Mouse (Mus musculus): ENCODE data around the gene Sfi1.
"Not testable (repeated sequence)": the region's sequence is repeated elsewhere in the genome, so short reads cannot be mapped to it uniquely, and the experiment has no call there.

Sfi1 gene

DNA sequence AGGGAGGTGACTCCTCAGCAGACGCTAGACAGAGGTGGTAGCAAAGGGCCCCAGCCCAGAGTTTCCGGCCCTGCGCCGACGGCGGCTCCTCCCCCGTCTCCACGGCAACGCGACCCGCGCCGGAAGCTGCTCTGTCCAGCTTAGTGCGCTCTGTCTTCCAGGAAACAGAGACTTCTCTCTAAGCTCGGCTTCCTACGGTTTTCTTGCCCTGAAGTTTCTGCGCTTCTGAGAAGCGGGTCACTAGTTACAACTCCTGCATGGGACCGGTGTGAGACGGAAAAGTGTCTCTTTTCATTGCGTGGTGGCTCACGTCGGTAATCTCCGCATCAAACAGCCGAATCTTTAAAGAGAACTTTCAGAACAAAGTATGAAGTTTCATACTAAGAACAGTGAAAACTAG is at the start of gene Sfi1:
Gene Sfi1 (minus strand): TSS at position 101 of the 400 bp plus-strand sequence.
- DNase-seq (ENCODE audit: low spot score in 2 of 2), result no peak

DNA sequence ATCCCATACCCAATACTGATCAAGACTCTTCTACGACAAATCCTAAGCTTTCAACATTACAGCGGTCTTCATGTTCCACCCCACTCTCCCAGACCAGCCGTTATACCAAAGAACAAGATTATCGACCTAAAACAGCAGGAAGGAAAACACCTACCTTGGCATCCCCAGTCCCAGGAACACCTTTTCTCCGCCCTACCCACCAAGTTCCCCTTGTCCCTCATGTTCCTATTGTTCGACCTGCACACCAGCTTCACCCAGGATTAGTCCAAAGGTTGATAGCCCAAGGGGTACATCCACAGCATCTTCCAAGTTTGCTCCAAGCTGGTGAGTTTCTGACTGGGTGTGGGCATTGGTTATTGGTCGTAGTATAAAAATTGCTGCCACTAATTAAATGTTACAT is 49.1 kb upstream of the Sfi1 start:
- DNase-seq (ENCODE audit: low spot score in 2 of 2), result no peak

- DNase-seq (ENCODE audit: low spot score in 2 of 2), result no peak
Measured at GRCm38 (mm10) chr11:3235277-3235676, 42.0 kb upstream of the Sfi1 start.

DNA sequence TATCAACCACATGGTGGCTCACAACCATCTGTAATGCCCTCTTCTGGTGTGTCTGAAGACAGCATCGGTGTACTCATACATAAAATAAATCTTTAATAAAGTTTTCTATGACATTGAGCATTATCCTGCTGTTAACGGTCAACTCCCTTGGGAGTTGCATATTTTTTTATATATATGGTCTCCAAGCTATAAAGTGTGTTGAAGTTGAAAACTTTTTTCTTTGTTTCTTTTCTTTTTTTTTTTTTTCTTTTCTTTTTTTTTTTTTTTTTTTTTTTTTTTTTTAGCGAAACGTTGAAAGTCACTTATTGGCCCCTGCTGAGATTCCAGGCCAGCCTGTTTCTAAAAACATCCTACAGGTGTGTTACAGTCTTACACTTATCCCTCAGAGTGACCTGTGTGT is 40.4 kb upstream of the Sfi1 start:
- DNase-seq (ENCODE audit: low spot score in 2 of 2), result no peak

DNA sequence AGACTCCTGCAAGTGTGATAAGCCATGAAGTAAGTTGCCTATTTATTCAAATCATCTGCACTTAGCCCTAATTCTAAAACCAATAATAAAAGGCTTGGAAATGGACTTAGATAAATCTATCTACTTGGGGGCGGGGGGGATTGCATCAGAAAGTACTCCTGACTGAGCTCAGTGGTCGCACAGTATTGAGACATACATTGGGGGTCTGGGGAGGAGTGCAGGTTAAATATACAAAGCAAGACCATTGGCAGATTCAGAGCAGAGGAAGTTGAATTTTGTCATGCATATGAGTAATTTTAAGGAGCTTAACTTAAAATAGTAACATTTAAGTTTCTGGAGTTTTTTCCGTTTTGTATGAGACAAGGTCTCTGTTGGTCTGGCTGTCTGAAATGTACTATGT is 39.0 kb upstream of the Sfi1 start:
- DNase-seq (ENCODE audit: low spot score in 2 of 2), result no peak

GRCm38 (mm10) chr11:3227113-3227512 is 33.9 kb upstream of the Sfi1 start:
- DNase-seq (ENCODE audit: low spot score in 2 of 2), result no peak

GRCm38 (mm10) chr11:3223105-3223504 is 29.8 kb upstream of the Sfi1 start:
- DNase-seq (ENCODE audit: low spot score in 2 of 2), result no peak

GRCm38 (mm10) chr11:3212526-3212925 is 19.3 kb upstream of the Sfi1 start:
- DNase-seq (ENCODE audit: low spot score in 2 of 2), result no peak

DNA sequence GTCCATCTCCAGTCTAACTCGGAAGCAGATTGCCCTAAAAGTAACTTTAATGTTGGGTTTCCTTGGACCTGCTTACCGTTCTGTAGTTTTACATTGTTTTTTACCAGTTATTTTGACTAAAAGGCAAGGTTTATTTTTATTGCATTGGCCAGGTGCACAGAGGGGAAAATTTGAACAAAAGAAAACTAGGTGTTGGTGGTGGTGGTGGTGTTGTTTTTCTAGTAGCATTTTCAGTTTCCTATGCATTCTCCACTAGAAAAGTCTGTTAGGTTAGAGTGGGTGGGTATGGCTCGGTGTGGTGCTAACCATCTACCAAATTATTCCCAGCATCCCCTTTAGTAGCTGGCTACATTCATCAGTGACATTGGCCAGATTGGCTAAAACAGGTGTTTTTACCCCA is 13.5 kb upstream of the Sfi1 start:
- no peak for DNase-seq (ENCODE audit: low spot score in 2 of 2)

- no peak for DNase-seq (ENCODE audit: low spot score in 2 of 2)
Measured at GRCm38 (mm10) chr11:3205207-3205606, 11.9 kb upstream of the Sfi1 start.

DNA sequence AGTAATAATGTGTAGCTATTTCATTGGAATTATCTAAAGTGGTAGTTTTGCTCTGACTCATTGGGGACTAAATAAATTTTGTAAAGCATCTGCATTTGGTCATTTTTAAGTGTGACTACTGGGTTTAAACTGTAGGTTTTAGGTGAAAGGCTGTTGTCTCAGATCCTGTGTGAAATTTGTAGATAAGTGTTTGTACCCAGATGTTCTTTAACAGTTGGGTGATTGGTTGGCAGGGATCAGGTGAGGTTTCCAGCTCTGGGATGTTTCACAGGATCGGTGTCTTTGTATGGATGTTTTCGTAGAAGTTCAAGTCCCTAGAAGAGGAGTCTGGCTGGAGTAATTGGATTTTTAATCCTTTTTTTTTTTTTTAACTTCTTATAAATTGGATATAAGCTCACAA is 10.5 kb upstream of the Sfi1 start:
- DNase-seq (ENCODE audit: low spot score in 2 of 2), result no peak

- peak; percentile 71 to 81 for DNase-seq (ENCODE audit: low spot score in 2 of 2)
Measured at GRCm38 (mm10) chr11:3202781-3203441, 9.6 kb upstream of the Sfi1 start.

DNA sequence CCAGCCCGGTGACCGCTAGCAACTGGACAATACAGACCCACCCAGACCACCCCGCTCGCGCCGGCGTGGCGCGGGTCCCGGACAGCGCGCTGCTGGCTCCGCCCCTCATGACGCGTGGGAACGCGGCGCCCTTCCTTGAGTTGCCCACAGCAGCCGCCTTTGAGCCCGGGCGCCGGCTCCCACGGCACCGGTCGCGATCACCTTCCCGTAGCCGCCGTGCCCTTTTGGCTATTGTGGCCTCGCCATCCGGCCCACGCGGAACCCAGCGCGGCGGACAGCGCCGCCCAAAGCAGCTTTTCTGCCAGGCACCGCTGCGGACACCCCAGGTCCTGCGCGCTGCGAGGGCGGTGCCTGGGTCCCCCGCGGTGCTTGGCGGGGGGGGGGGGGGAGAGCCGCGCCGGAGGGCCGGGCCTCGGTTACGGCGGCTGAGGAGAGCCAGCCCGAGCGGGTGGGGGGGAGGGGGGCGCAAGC is 9.0 kb upstream of the Sfi1 start, which contains the start of gene Eif4enif1:
Gene Eif4enif1 (plus strand): TSS at position 162 of the 471 bp plus-strand sequence.
- DNase-seq (ENCODE audit: low spot score in 2 of 2), result peak; percentile 76 to 84

DNA sequence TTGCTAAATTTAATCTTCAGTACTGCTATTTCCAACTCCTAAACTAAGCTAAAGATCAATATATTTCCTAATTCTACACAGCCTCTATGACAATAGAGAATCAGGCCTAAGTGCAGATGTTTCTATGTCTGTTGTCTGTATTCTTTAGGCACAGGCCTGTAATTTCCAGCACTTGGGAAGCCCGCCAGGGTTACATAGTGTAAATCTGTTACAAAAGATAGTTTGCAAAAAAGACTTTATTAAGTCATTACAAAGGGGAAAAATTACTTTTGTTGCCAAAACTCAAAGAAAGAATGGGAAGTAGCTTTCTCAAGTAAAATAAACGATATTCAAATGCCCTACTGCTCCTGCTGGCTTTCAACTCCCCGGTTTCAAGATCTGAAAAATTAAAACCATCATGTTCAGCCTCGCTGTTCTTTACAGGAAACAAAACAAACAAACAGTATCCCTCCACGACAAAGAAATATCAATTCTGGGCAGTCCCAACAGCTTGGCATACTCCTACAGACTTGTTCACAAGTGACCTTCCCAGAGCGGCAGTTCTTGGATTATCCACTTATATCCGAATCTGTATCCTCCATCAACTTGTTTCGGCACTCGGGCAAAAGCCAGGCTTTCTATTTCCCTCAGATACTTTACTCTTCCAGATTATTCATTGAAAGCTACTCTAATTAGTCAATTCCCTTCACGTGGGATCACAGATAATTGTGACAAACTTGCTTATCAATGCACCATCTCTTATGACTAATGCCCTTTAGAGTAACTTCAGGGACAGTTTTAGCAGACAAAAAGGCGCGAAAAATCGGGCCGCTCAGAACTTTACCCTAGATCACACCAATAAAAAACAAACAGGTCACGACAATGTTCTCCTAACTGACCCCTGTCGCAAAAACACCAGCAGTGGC is 8.3 kb upstream of the Sfi1 start:
- DNase-seq (ENCODE audit: low spot score in 2 of 2), result no peak

GRCm38 (mm10) chr11:3200636-3201035 is 7.4 kb upstream of the Sfi1 start:
- DNase-seq (ENCODE audit: low spot score in 2 of 2), result not testable (repeated sequence)

- peak in 1 of 2 experiments; percentile 23 for DNase-seq (ENCODE audit: low spot score in 2 of 2)
Measured at GRCm38 (mm10) chr11:3182707-3183106, 10.6 kb downstream of the Sfi1 start.

- not testable (repeated sequence) for DNase-seq (ENCODE audit: low spot score in 2 of 2)
Measured at GRCm38 (mm10) chr11:3181971-3182370, 11.3 kb downstream of the Sfi1 start.

GRCm38 (mm10) chr11:3181250-3181649 is 12.0 kb downstream of the Sfi1 start:
- peak; percentile 76 to 78 for DNase-seq (ENCODE audit: low spot score in 2 of 2)

GRCm38 (mm10) chr11:3180510-3181160 is 12.6 kb downstream of the Sfi1 start:
- peak in 1 of 2 experiments; percentile 7 for DNase-seq (ENCODE audit: low spot score in 2 of 2)

DNA sequence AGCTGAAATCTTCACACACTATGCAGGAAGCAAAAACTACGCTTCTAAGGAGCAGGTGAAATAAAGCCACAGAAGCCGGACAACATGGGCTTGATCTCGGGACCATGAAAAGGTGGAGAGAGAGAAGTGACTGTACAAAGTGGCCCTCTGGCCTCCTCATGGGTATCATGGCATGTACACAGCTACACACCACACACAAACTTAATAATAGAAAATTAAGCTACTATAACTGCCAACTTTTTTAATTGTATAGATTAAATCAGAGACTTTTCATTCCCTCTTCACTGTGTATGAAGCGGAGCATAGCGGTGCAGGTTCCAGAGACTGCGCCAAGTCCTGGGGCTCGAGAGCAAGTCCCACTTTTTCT is 13.6 kb downstream of the Sfi1 start:
- peak; percentile 43 to 59 for DNase-seq (ENCODE audit: low spot score in 2 of 2)

GRCm38 (mm10) chr11:3178968-3179725 is 14.1 kb downstream of the Sfi1 start:
- DNase-seq (ENCODE audit: low spot score in 2 of 2), result peak; percentile 63 to 66
